Mouse (Mus musculus) heart, embryonic 12.5 days (tissue): ENCODE data around the gene Npat. TPM values are rescaled to one million over a fixed set of nuclear protein-coding genes. Genes with fewer than 3 reads are reported as not detected.

Experiments
- ATAC-seq: fragments of 200-750 bp; cut with Nextera tagmentation; 2 replicates; pipeline ENCODE4 v1.8.0; 2017; ENCODE audit warnings: moderate TSS enrichment, moderate library complexity; ENCODE audit not compliant: insufficient number of reproducible peaks, low FRiP score
- H3K27ac ChIP-seq: fragments of 300-500 bp; sonication (generic); 2 replicates; pipeline ENCODE4 v1.5.1; 2016; ENCODE audit warnings: mild to moderate bottlenecking, moderate library complexity; ENCODE audit not compliant: poor library complexity, severe bottlenecking
- H3K27me3 ChIP-seq: fragments of 300-500 bp; sonication (generic); replicated peaks from 2 replicates; pipeline ENCODE4 v1.6.1; 2016; ENCODE audit warnings: mild to moderate bottlenecking, moderate library complexity
- H3K36me3 ChIP-seq: fragments of 300-500 bp; sonication (generic); 2 replicates; pipeline ENCODE4 v1.6.1; 2016; ENCODE audit warnings: mild to moderate bottlenecking, moderate library complexity
- H3K4me1 ChIP-seq: fragments of 300-500 bp; sonication (generic); replicated peaks from 2 replicates; pipeline ENCODE4 v1.6.1; 2016; ENCODE audit warnings: mild to moderate bottlenecking
- H3K4me2 ChIP-seq: fragments of 300-500 bp; sonication (generic); 2 replicates; pipeline ENCODE4 v1.6.1; 2016; ENCODE audit warnings: mild to moderate bottlenecking, moderate library complexity
- H3K4me3 ChIP-seq: fragments of 300-500 bp; sonication (generic); 2 replicates; pipeline ENCODE4 v1.5.1; 2016; ENCODE audit warnings: mild to moderate bottlenecking
- H3K9ac ChIP-seq: fragments of 300-500 bp; sonication (generic); 2 replicates; pipeline ENCODE4 v1.6.1; 2016; ENCODE audit warnings: mild to moderate bottlenecking, moderate library complexity
- H3K9me3 ChIP-seq: fragments of 300-500 bp; sonication (generic); replicated peaks from 2 replicates; pipeline ENCODE4 v1.6.1; 2016; ENCODE audit warnings: mild to moderate bottlenecking, moderate library complexity
- WGBS: fragments of 180-500 bp; shearing (Covaris S2); methylation state at CpG from one replicate; pipeline ENCODE4 v1.1.7; 2016; 5-methylcytosine and 5-hydroxymethylcytosine counted together
- polyA plus RNA-seq: library from polyadenylated mRNA; unstranded; fragments of >200 nt; fragmentation: Nextera tagmentation; extraction: Ambion mirVana; gene quantifications from 2 replicates; pipeline ENCODE4 v1.2.1, GENCODE M21; 2016

Npat gene
- polyA plus RNA-seq: 17.3 and 18.8 TPM in 2 replicates

GRCm38 (mm10) chr9:53536558-53537320 is at the start of gene Npat, which contains the start of gene Atm:
Npat (plus strand) TSS chr9:53537047.
Atm (minus strand) TSS chr9:53536740.
- Histone ChIP-seq H3K27me3 (no peaks in the 10 kb centered on the region), H3K9me3 (no peaks in the 10 kb centered on the region), H3K4me1 (peaks cover 16% of the 10 kb centered on the region), H3K36me3 (peaks cover 9% of the 10 kb centered on the region; the same call in 1 of the 2 replicates), H3K4me3 (peak within 1 kb of the TSS; percentile 93), H3K9ac (peak within 1 kb of the TSS; percentile 97), H3K4me2 (peak within 1 kb of the TSS; percentile 97), H3K27ac (peak within 1 kb of the TSS; percentile 98)
- WGBS: under 1% methylated on average over 69 of the region's 69 CpGs
- ATAC-seq: peak; percentile 99

GRCm38 (mm10) chr9:53508053-53508452 is 28.8 kb upstream of the Npat start:
- ATAC-seq: no peak
- Histone ChIP-seq H3K36me3 (peaks cover 36% of the 10 kb centered on the region), H3K4me3 (no peak overlapping the region; the same call in 1 of the 2 replicates), H3K27ac (no peak overlapping the region), H3K9ac (no peak overlapping the region), H3K27me3 (no peaks in the 10 kb centered on the region), H3K4me2 (no peak overlapping the region), H3K4me1 (no peaks in the 10 kb centered on the region), H3K9me3 (no peaks in the 10 kb centered on the region)
- WGBS: 82% methylated on average over 7 of the region's 7 CpGs

DNA sequence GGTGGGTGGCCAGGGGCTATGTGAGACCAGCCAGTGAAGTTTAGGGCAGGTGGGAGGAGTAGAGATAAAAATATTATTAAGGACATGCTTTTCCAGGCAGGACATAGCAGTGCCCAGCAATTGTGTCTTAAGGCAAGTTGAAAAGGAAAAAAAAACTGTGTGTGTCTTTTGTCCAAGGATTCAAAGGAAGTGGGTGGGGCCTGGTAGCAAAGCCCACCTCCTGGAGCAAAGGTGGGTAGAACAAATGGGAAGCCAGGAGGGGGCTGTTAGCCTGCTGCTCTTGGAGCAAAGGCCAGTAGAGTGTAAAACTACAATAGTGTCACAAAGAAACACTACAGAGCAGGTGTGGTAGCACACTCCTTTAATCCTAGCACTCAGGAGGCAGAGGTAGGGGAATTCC is 22.8 kb upstream of the Npat start:
- H3K4me2 ChIP-seq: no peak overlapping the region
- no peak overlapping the region for H3K9ac ChIP-seq
- no peak overlapping the region for H3K4me3 ChIP-seq
- H3K36me3 ChIP-seq: peaks cover 17% of the 10 kb centered on the region
- ATAC-seq: no peak
- H3K9me3 ChIP-seq: no peaks in the 10 kb centered on the region
- H3K27ac ChIP-seq: no peak overlapping the region
- H3K27me3 ChIP-seq: no peaks in the 10 kb centered on the region
- H3K4me1 ChIP-seq: no peaks in the 10 kb centered on the region

DNA sequence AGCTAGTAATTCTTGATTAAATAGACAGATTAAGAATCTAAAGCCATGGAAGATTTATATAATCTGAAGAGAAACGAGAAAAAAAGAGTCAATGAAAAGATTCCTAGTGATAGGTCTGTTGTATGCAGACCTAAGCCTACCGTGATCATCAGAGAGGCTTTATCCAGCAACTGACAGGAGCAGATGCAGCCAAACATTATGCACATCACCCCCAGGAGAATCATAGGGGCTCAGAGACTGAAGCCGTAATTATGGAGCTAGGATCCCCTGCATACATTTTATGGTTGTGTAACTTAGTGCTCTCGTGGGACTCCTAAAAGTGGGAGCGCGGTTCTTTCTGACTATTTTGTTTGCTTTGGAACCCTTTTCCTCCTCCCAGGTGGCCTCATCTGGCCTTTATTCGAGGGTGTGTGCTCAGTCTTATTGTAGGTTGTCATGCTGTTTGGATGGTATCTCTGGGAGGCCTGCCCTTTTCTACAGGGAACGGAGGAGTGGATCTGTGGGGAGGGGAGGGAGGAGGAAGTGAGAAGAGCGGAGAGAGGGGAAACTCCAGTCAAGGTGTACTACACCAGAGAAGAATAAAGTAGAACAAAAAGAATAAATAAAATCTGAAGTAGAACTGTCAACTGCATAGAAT is 19.4 kb upstream of the Npat start:
- Histone ChIP-seq H3K9me3 (no peaks in the 10 kb centered on the region), H3K4me2 (no peak overlapping the region), H3K4me1 (no peaks in the 10 kb centered on the region), H3K9ac (no peak overlapping the region; the same call in 1 of the 2 replicates), H3K4me3 (no peak overlapping the region), H3K27ac (no peak overlapping the region), H3K27me3 (no peaks in the 10 kb centered on the region), H3K36me3 (peaks cover 12% of the 10 kb centered on the region)
- ATAC-seq: no peak
- 71% methylated on average over 9 of the region's 9 CpGs for WGBS

DNA sequence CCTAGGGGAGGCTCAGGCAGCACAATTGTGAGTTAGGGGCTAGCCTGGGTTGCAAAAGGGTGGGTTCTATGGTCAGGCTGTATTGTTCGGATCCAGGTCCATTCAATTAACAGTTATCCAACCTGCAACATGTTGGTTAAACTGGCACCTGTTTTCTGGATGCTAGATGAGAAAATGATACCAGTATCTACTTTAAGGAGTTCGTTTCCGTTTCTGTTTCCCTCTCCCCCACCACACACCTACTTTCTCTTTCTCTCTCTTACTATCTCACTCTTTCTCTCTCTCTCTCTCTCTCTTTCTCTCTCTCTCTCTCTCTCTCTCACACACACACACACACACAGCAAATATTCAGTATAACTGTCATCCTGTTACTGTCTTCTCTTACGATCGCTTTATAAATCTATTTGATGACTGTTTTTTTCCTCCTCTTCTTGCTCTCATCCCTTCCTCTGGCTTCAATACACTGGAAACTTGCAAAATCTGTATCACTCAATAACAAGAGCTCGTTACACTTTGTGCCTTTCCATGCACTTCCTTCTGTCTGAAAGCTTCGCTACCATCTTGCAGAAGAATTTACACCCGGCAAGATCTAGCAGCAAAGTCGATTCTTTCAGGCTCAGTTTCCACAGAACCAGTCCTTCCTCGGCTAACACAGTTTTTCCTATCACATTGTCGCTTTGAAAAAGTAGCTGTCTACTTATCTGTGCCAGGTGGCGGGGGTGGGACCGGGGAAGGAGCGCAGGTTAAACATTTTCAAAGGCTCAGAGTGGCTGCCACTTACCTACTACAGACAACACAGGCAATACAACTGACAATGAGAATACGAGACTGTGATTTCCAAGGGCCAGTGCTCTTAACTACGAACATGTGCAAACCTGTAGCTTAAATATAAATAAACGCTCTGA is 1.2 kb upstream of the Npat start:
- H3K4me3 ChIP-seq: peak overlapping the region; percentile 93
- 15% methylated on average over 17 of the region's 17 CpGs for WGBS
- H3K36me3 ChIP-seq: peaks cover 16% of the 10 kb centered on the region
- no peak for ATAC-seq
- H3K27ac ChIP-seq: peak overlapping the region; percentile 89
- H3K4me1 ChIP-seq: peaks cover 16% of the 10 kb centered on the region
- no peaks in the 10 kb centered on the region for H3K27me3 ChIP-seq
- peak overlapping the region; percentile 69 for H3K9ac ChIP-seq
- H3K9me3 ChIP-seq: no peaks in the 10 kb centered on the region
- H3K4me2 ChIP-seq: peak overlapping the region; percentile 97

- Histone ChIP-seq H3K9ac (peak overlapping the region; percentile 97), H3K9me3 (no peaks in the 10 kb centered on the region), H3K4me3 (peak overlapping the region; percentile 93), H3K27ac (peak overlapping the region; percentile 98), H3K27me3 (no peaks in the 10 kb centered on the region), H3K36me3 (0 out of 2 replicates have a peak, but pooled peaks cover 6% of the 10 kb centered on the region), H3K4me2 (peak overlapping the region; percentile 97), H3K4me1 (peaks cover 16% of the 10 kb centered on the region)
- 1% methylated on average over 31 of the region's 34 CpGs for WGBS
- no peak for ATAC-seq
Measured at GRCm38 (mm10) chr9:53537336-53537965, 604 bp downstream of the Npat start.

DNA sequence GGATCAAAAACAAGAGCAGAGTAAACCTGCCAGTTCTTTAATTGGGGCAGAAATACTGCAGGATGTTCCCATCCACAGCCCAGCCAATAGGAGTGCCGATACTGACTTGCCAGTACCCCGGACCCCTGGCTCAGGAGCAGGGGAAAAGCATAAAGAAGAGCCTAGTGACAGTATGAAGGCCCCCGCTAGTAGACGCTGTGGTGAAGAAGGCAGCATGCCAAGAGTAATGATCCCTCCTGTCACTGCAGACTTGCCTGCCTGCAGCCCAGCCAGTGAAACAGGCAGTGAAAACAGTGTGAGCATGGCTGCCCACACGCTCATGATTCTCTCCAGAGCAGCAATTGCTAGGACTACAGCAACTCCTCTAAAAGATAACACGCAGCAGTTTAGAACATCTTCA is 33.8 kb downstream of the Npat start:
- ATAC-seq: no peak
- H3K27me3 ChIP-seq: no peaks in the 10 kb centered on the region
- no peaks in the 10 kb centered on the region for H3K9me3 ChIP-seq
- H3K4me1 ChIP-seq: no peaks in the 10 kb centered on the region
- WGBS: 88% methylated on average over 6 of the region's 6 CpGs
- no peak overlapping the region for H3K4me3 ChIP-seq
- peaks cover 61% of the 10 kb centered on the region for H3K36me3 ChIP-seq
- H3K9ac ChIP-seq: no peak overlapping the region
- H3K27ac ChIP-seq: no peak overlapping the region
- no peak overlapping the region for H3K4me2 ChIP-seq

DNA sequence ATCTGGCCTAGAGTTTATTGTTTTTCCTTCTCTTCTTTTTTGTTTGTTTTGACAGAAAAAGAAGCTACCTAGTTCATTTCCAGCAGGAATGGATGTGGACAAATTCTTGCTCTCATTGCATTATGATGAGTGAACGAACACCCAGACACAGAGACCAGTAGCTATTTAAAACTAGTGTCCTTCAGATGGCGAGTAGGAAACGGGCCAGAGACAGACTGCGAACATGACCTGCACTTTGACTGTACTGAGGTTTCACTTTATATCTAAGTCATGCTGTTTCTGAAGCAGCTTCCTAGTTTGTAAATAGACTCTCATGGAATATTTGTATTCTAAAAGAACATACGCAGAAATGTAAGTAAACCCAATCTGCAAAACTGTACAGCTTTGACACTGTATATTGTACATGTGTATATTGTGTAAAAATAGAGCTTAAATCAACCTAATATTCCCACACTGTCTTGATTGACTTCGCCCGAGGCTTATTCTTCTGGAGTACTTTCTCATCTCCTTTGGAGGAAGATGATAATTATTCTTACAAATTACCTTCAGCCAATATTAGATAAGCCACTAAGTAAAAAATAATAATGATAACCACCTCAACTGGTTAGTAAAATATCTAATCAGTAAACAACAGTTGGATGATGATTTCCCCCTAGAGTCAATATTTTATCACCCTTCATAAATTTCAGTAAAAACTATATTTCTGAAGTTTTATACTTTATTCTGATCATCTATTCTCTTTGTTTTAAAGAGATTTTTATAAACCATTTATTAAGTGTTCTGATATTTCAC is 35.9 kb downstream of the Npat start:
- no peak overlapping the region for H3K4me3 ChIP-seq
- H3K4me2 ChIP-seq: no peak overlapping the region
- H3K36me3 ChIP-seq: peaks cover 52% of the 10 kb centered on the region
- H3K27me3 ChIP-seq: no peaks in the 10 kb centered on the region
- WGBS: 78% methylated on average over 7 of the region's 7 CpGs
- no peak for ATAC-seq
- H3K9ac ChIP-seq: no peak overlapping the region
- no peak overlapping the region for H3K27ac ChIP-seq
- no peaks in the 10 kb centered on the region for H3K9me3 ChIP-seq
- H3K4me1 ChIP-seq: no peaks in the 10 kb centered on the region

- Histone ChIP-seq H3K4me1 (no peaks in the 10 kb centered on the region), H3K36me3 (peaks cover 58% of the 10 kb centered on the region), H3K9ac (no peak overlapping the region), H3K27me3 (no peaks in the 10 kb centered on the region), H3K4me2 (no peak overlapping the region), H3K27ac (no peak overlapping the region), H3K9me3 (no peaks in the 10 kb centered on the region), H3K4me3 (no peak overlapping the region)
- WGBS: 87% methylated on average over 5 of the region's 5 CpGs
- no peak for ATAC-seq
Measured at GRCm38 (mm10) chr9:53575721-53576120, 38.9 kb downstream of the Npat start.

DNA sequence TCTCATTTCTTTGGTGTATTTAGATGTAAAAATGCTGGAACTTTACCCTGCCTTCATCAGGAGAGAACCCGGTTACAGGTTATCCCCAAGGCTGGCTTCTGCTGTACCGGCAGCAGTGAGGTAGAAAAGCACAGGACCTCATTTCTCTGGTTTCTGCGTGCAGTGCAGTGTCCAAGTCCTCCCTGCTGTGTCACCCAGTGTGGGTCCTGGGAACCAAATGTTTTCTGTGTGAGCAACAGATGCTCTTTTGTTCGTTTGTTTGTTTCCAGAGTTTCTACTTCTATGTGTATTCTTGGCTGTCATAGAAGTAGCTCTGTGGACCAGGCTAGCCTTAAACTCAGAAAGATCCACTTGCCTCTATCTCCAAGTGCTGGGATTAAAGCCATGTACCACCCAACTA is 45.0 kb downstream of the Npat start:
- ATAC-seq: no peak
- Histone ChIP-seq H3K9me3 (no peaks in the 10 kb centered on the region; the same call in 1 of the 2 replicates), H3K4me2 (no peak overlapping the region), H3K36me3 (peaks cover 80% of the 10 kb centered on the region), H3K9ac (no peak overlapping the region), H3K4me1 (no peaks in the 10 kb centered on the region), H3K4me3 (no peak overlapping the region), H3K27ac (no peak overlapping the region), H3K27me3 (no peaks in the 10 kb centered on the region)
- WGBS: 84% methylated on average over 4 of the region's 4 CpGs
